ENCODE assay signal across 22 mouse cellular contexts in the genomic region with DNA sequence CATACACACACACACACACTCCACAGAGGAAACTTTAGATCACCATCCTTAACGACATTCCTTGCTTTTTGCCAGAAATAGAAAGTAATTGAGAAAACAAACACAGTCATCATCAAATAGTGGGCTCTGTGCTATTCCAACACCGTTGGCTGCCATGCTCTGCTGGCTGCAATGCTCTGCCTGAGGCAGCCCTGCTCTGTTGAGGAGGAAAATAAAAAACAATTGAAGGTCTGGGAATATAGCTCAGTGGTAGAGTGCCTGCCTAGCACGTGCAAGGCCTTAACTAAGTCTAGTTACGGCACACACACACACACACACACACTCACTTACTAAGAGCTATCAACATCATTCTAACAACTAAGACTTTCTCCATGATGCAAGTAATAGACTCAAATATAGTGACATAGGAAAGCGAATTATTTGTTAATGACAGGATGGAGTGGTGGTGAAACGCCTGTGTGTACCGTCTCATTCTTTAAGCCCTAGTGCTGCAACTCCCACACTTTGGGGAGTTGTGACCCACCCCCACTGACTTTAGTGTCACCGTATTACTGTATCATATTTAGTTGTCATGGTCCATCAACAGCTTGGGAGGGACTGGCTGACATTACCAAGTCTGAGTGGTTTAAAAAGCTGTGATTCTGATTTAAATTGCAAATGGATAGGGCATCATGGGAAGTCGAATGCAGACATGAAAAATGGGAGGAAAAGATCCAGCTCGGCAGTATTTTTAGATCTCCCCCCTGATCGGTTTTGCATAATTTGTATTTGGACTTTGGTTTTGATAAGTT. TPM values are rescaled to one million over a fixed set of nuclear protein-coding genes. Genes with fewer than 3 reads are reported as not detected.
DNase-seq lines count a peak whose midpoint lies in the region; ATAC-seq lines count a peak whose summit lies in the region.
"Had no signal": no experiment of that assay in that cellular context is flagged by ENCODE, and none has a peak within 500 bp of the region (broad histone marks: within the 10 kb centered on the region; RNA-seq: fewer than 3 reads in every experiment).

No protein-coding gene starts in this region.

- 84% methylated on average over 11 of the region's 11 CpGs for WGBS in forebrain, embryonic 13.5 days
- WGBS in forebrain, embryonic 10.5 days, result 89% methylated on average over 11 of the region's 11 CpGs
- 72% methylated on average over 11 of the region's 11 CpGs for WGBS in kidney, embryonic 14.5 days

- no peak overlapping the region for H3K4me2 ChIP-seq in forebrain, embryonic 13.5 days
- H3K4me2 ChIP-seq in kidney, embryonic 14.5 days (replicated peaks; ENCODE audit: low read depth, low read length), result no peak overlapping the region
- H3K4me2 ChIP-seq: embryonic facial prominence, embryonic 13.5 days; heart, embryonic 12.5 days had no signal

- H3K36me3 ChIP-seq in forebrain, embryonic 13.5 days (ENCODE audit: poor library complexity, severe bottlenecking), result no peaks in the 10 kb centered on the region
- H3K36me3 ChIP-seq in forebrain, embryonic 10.5 days (replicated peaks), result no peaks in the 10 kb centered on the region
- H3K36me3 ChIP-seq in kidney, embryonic 14.5 days (ENCODE audit: control insufficient read depth, insufficient read depth, low read length), result no peaks in the 10 kb centered on the region
- H3K36me3 ChIP-seq: embryonic facial prominence, embryonic 13.5 days; G1E; heart, embryonic 12.5 days had no signal

- no peak overlapping the region for H3K27ac ChIP-seq in forebrain, embryonic 13.5 days
- no peak overlapping the region for H3K27ac ChIP-seq in forebrain, embryonic 10.5 days
- no peak overlapping the region for H3K27ac ChIP-seq in kidney, embryonic 14.5 days (ENCODE audit: low read depth, low read length)
- H3K27ac ChIP-seq: embryonic facial prominence, embryonic 13.5 days; gastrocnemius, adult 2 months had no signal

- no peak overlapping the region for H3K9ac ChIP-seq in forebrain, embryonic 13.5 days
- no peak overlapping the region for H3K9ac ChIP-seq in kidney, embryonic 14.5 days (ENCODE audit: low read depth, low read length)
- H3K9ac ChIP-seq: embryonic facial prominence, embryonic 13.5 days; heart, embryonic 12.5 days had no signal

- no peak overlapping the region for H3K4me3 ChIP-seq in forebrain, embryonic 13.5 days
- no peak overlapping the region for H3K4me3 ChIP-seq in forebrain, embryonic 10.5 days
- no peak overlapping the region for H3K4me3 ChIP-seq in kidney, embryonic 14.5 days (ENCODE audit: low read length)
- H3K4me3 ChIP-seq: embryonic facial prominence, embryonic 13.5 days; gastrocnemius, adult 2 months; heart, embryonic 12.5 days had no signal

- no peaks in the 10 kb centered on the region for H3K4me1 ChIP-seq in forebrain, embryonic 13.5 days
- H3K4me1 ChIP-seq in forebrain, embryonic 10.5 days, result no peaks in the 10 kb centered on the region
- no peaks in the 10 kb centered on the region for H3K4me1 ChIP-seq in kidney, embryonic 14.5 days (ENCODE audit: control insufficient read depth, insufficient read depth, low read length)
- H3K4me1 ChIP-seq: embryonic facial prominence, embryonic 13.5 days; heart, embryonic 12.5 days had no signal

- H3K27me3 ChIP-seq in forebrain, embryonic 13.5 days, result no peaks in the 10 kb centered on the region
- H3K27me3 ChIP-seq in forebrain, embryonic 10.5 days (ENCODE audit: poor library complexity, severe bottlenecking), result no peaks in the 10 kb centered on the region
- H3K27me3 ChIP-seq in kidney, embryonic 14.5 days (ENCODE audit: control insufficient read depth, insufficient read depth, low read length), result no peaks in the 10 kb centered on the region
- H3K27me3 ChIP-seq: embryonic facial prominence, embryonic 13.5 days had no signal

- DNase-seq in forebrain, embryonic 10.5 days (ENCODE audit: extremely low spot score, low spot score), result no peak
- DNase-seq in frontal cortex, postnatal 25 days (ENCODE audit: low spot score in 2 of 2), result no peak
- DNase-seq in kidney, postnatal 10 days, result no peak
- DNase-seq in embryo, embryonic 10 days (ENCODE audit: low spot score), result no peak
- DNase-seq: adrenal gland, adult 8-10 months; adrenal gland, postnatal 36 days; B cell, adult 2 months; cerebellum, adult 11 months; cerebellum, adult 8-10 months; cerebellum, postnatal 25 days; gastrocnemius, adult 2 months; gastrocnemius, postnatal 25 days; kidney, adult 8-10 months had no signal

- ATAC-seq in forebrain, embryonic 13.5 days, result peak; percentile 33; the same call in 1 of the 2 replicates
- ATAC-seq in frontal cortex, adult (ENCODE audit: low TSS enrichment), result peak; percentile 52; the same call in 1 of the 2 replicates
- ATAC-seq in kidney, embryonic 14.5 days (ENCODE audit: low FRiP score, low TSS enrichment), result 0 out of 2 replicates have a peak, but pooled peaks have one; percentile 52
- ATAC-seq: CD4-positive, CD25-positive, alpha-beta regulatory T cell, adult 4 months; inflammation-experienced regulatory T-cells, adult 6 months; intestine, postnatal 0 days had no signal

- no peaks in the 10 kb centered on the region for H3K9me3 ChIP-seq in forebrain, embryonic 13.5 days (replicated peaks)
- no peaks in the 10 kb centered on the region for H3K9me3 ChIP-seq in forebrain, embryonic 10.5 days
- H3K9me3 ChIP-seq in kidney, embryonic 14.5 days (ENCODE audit: control insufficient read depth, low read length), result no peaks in the 10 kb centered on the region
- H3K9me3 ChIP-seq: embryonic facial prominence, embryonic 13.5 days; G1E; heart, embryonic 12.5 days had no signal

RNA-seq across cellular contexts. Expression of a gene that starts 19.3 kb away (rescaled TPM):
- polyA plus RNA-seq in forebrain, embryonic 13.5 days (2015; fragmentation: Nextera tagmentation; extraction: Ambion mirVana), result 2.5 and 3.0 TPM in 2 replicates
- not detected in 2 replicates for polyA plus RNA-seq in forebrain, embryonic 10.5 days (2016; fragmentation: Nextera tagmentation; extraction: Ambion mirVana)
- 0.43 and 1.1 TPM in 2 replicates for polyA plus RNA-seq in kidney, embryonic 14.5 days (2014; fragmentation: Nextera tagmentation; extraction: Ambion mirVana)
- polyA plus RNA-seq: CD4-positive, CD25-positive, alpha-beta regulatory T cell, adult 4 months; G1E; inflammation-experienced regulatory T-cells, adult 6 months had no signal
